Comparison of ENCODE assay signal across 15 mouse cellular contexts in genomic region chr8:124240932-124241331, GRCm38 (mm10). TPM values are rescaled to one million over a fixed set of nuclear protein-coding genes. Genes with fewer than 3 reads are reported as not detected.
DNase-seq lines count a peak whose midpoint lies in the region; ATAC-seq and TF ChIP-seq lines count a peak whose summit lies in the region.
"Had no signal": no experiment of that assay in that cellular context is flagged by ENCODE, and none has a peak within 500 bp of the region (broad histone marks: within the 10 kb centered on the region; RNA-seq: fewer than 3 reads in every experiment).

No protein-coding gene starts in this region.

- H3K36me3 ChIP-seq in forebrain, embryonic 15.5 days: peaks cover 8% of the 10 kb centered on the region
- 0 out of 2 replicates have a peak, but pooled peaks cover 3% of the 10 kb centered on the region for H3K36me3 ChIP-seq in forebrain, embryonic 14.5 days (ENCODE audit: control insufficient read depth, insufficient read depth, low read length)
- peaks cover 46% of the 10 kb centered on the region for H3K36me3 ChIP-seq in midbrain, embryonic 10.5 days
- H3K36me3 ChIP-seq in midbrain, embryonic 11.5 days (ENCODE audit: control insufficient read depth, insufficient read depth, low read length): no peaks in the 10 kb centered on the region
- H3K36me3 ChIP-seq in intestine, embryonic 16.5 days (ENCODE audit: control insufficient read depth, insufficient read depth, low read length): no peaks in the 10 kb centered on the region
- no peaks in the 10 kb centered on the region for H3K36me3 ChIP-seq in kidney, adult 2 months (ENCODE audit: control insufficient read depth, insufficient read depth, low read length)
- H3K36me3 ChIP-seq: G1E had no signal

- DNase-seq in forebrain, embryonic 14.5 days (ENCODE audit: low spot score): no peak
- DNase-seq in midbrain, embryonic 10.5 days (ENCODE audit: low spot score): no peak
- no peak for DNase-seq in midbrain, embryonic 11.5 days (ENCODE audit: low spot score, missing footprints)
- no peak for DNase-seq in ovary, adult 18-20 months (ENCODE audit: low spot score)
- DNase-seq in testis, postnatal 14 days (ENCODE audit: low spot score): no peak
- no peak for DNase-seq in kidney, adult 2 months
- DNase-seq: cerebellum, adult 11 months; heart, adult 11 months; heart, postnatal 4 days had no signal

- H3K4me2 ChIP-seq in forebrain, embryonic 15.5 days (replicated peaks): no peak overlapping the region
- H3K4me2 ChIP-seq in forebrain, embryonic 14.5 days (ENCODE audit: low read length): no peak overlapping the region
- H3K4me2 ChIP-seq in midbrain, embryonic 11.5 days: no peak overlapping the region
- no peak overlapping the region for H3K4me2 ChIP-seq in intestine, embryonic 16.5 days (ENCODE audit: low read depth, low read length)
- H3K4me2 ChIP-seq: liver, embryonic 11.5 days; neural tube, embryonic 12.5 days had no signal

- peaks cover 28% of the 10 kb centered on the region for H3K4me1 ChIP-seq in forebrain, embryonic 15.5 days
- peaks cover 15% of the 10 kb centered on the region; the same call in 1 of the 2 replicates for H3K4me1 ChIP-seq in forebrain, embryonic 14.5 days (ENCODE audit: control insufficient read depth, insufficient read depth, low read length)
- H3K4me1 ChIP-seq in midbrain, embryonic 10.5 days: peaks cover 18% of the 10 kb centered on the region
- H3K4me1 ChIP-seq in midbrain, embryonic 11.5 days (ENCODE audit: control insufficient read depth, insufficient read depth, low read length): peaks cover 2% of the 10 kb centered on the region
- H3K4me1 ChIP-seq in intestine, embryonic 16.5 days (ENCODE audit: control insufficient read depth, insufficient read depth, low read length): peaks cover 41% of the 10 kb centered on the region
- peaks cover 20% of the 10 kb centered on the region for H3K4me1 ChIP-seq in kidney, adult 2 months (ENCODE audit: control insufficient read depth, insufficient read depth, low read length)

- WGBS in forebrain, embryonic 15.5 days: 82% methylated on average over 8 of the region's 8 CpGs
- 82% methylated on average over 8 of the region's 8 CpGs for WGBS in forebrain, embryonic 14.5 days
- 92% methylated on average over 8 of the region's 8 CpGs for WGBS in midbrain, embryonic 10.5 days
- WGBS in midbrain, embryonic 11.5 days: 90% methylated on average over 8 of the region's 8 CpGs
- 35% methylated on average over 8 of the region's 8 CpGs for WGBS in intestine, embryonic 16.5 days
- WGBS in kidney, adult 2 months: 71% methylated on average over 8 of the region's 8 CpGs

- H3K4me3 ChIP-seq in forebrain, embryonic 15.5 days: no peak overlapping the region
- no peak overlapping the region for H3K4me3 ChIP-seq in forebrain, embryonic 14.5 days (ENCODE audit: low read depth, low read length)
- H3K4me3 ChIP-seq in midbrain, embryonic 10.5 days: no peak overlapping the region
- H3K4me3 ChIP-seq in midbrain, embryonic 11.5 days (ENCODE audit: low read depth, low read length): no peak overlapping the region
- H3K4me3 ChIP-seq in intestine, embryonic 16.5 days (ENCODE audit: low read length): no peak overlapping the region
- H3K4me3 ChIP-seq in kidney, adult 2 months (ENCODE audit: insufficient read depth, low read depth, low read length): no peak overlapping the region
- H3K4me3 ChIP-seq: megakaryocyte, embryonic 14.5 days; neural tube, embryonic 12.5 days had no signal

- H3K9ac ChIP-seq in forebrain, embryonic 15.5 days (replicated peaks): no peak overlapping the region
- H3K9ac ChIP-seq in forebrain, embryonic 14.5 days (ENCODE audit: low read length): no peak overlapping the region
- no peak overlapping the region for H3K9ac ChIP-seq in midbrain, embryonic 11.5 days (ENCODE audit: low read length)
- peak overlapping the region; percentile 7; the same call in 1 of the 2 replicates for H3K9ac ChIP-seq in intestine, embryonic 16.5 days (ENCODE audit: low read depth, low read length)
- H3K9ac ChIP-seq: neural tube, embryonic 12.5 days had no signal

- H3K27me3 ChIP-seq in forebrain, embryonic 15.5 days: no peaks in the 10 kb centered on the region
- no peaks in the 10 kb centered on the region for H3K27me3 ChIP-seq in forebrain, embryonic 14.5 days (replicated peaks; ENCODE audit: control insufficient read depth, insufficient read depth, low read length)
- H3K27me3 ChIP-seq in midbrain, embryonic 10.5 days (ENCODE audit: low read depth, poor library complexity, severe bottlenecking): no peaks in the 10 kb centered on the region
- H3K27me3 ChIP-seq in midbrain, embryonic 11.5 days (ENCODE audit: control insufficient read depth, insufficient read depth, low read length): no peaks in the 10 kb centered on the region
- no peaks in the 10 kb centered on the region for H3K27me3 ChIP-seq in intestine, embryonic 16.5 days (replicated peaks; ENCODE audit: control insufficient read depth, insufficient read depth, low read length)
- no peaks in the 10 kb centered on the region for H3K27me3 ChIP-seq in kidney, adult 2 months (replicated peaks; ENCODE audit: control insufficient read depth, insufficient read depth, low read length)
- H3K27me3 ChIP-seq: megakaryocyte, embryonic 14.5 days; neural tube, embryonic 12.5 days had no signal

- no peaks in the 10 kb centered on the region for H3K9me3 ChIP-seq in forebrain, embryonic 15.5 days
- no peaks in the 10 kb centered on the region for H3K9me3 ChIP-seq in forebrain, embryonic 14.5 days (replicated peaks; ENCODE audit: control insufficient read depth, low read length)
- peaks cover 6% of the 10 kb centered on the region for H3K9me3 ChIP-seq in midbrain, embryonic 10.5 days (replicated peaks)
- no peaks in the 10 kb centered on the region for H3K9me3 ChIP-seq in midbrain, embryonic 11.5 days (ENCODE audit: control insufficient read depth, low read length)
- H3K9me3 ChIP-seq in intestine, embryonic 16.5 days (ENCODE audit: control insufficient read depth, low read length): no peaks in the 10 kb centered on the region

- no peak for ATAC-seq in forebrain, embryonic 15.5 days (replicated peaks)
- ATAC-seq in forebrain, embryonic 14.5 days: no peak
- ATAC-seq in midbrain, embryonic 11.5 days (ENCODE audit: low FRiP score): no peak
- peak; percentile 41 for ATAC-seq in intestine, embryonic 16.5 days

- H3K27ac ChIP-seq in forebrain, embryonic 15.5 days (replicated peaks): 0 out of 2 replicates have a peak overlapping the region, but pooled peaks have one; percentile 20
- no peak overlapping the region for H3K27ac ChIP-seq in forebrain, embryonic 14.5 days (ENCODE audit: low read depth, low read length)
- H3K27ac ChIP-seq in midbrain, embryonic 10.5 days (replicated peaks): 0 out of 2 replicates have a peak overlapping the region, but pooled peaks have one; percentile 0
- no peak overlapping the region for H3K27ac ChIP-seq in midbrain, embryonic 11.5 days (ENCODE audit: low read depth, low read length)
- peak overlapping the region; percentile 47; the same call in 1 of the 2 replicates for H3K27ac ChIP-seq in intestine, embryonic 16.5 days (ENCODE audit: low read length)
- H3K27ac ChIP-seq in kidney, adult 2 months (ENCODE audit: insufficient read depth, low read depth, low read length): no peak overlapping the region
- H3K27ac ChIP-seq: neural tube, embryonic 12.5 days had no signal

- no peak for TF ChIP-seq CTCF in kidney, adult 2 months (conservative IDR thresholded peaks at IDR 0.05; ENCODE audit: insufficient read depth, insufficient read length, low read depth, low read length)

- TF ChIP-seq POLR2A in kidney, adult 2 months (IDR thresholded peaks at IDR 0.05; ENCODE audit: low read depth, low read length): no peak

RNA-seq across cellular contexts. Expression of gene Galnt2, which starts 9.7 kb away (rescaled TPM):
- 54.2 and 56.3 TPM in 2 replicates for polyA plus RNA-seq in forebrain, embryonic 15.5 days (2015; fragmentation: Nextera tagmentation; extraction: Ambion mirVana)
- 44.3 and 49.9 TPM in 2 replicates for polyA plus RNA-seq in forebrain, embryonic 14.5 days (2014; fragmentation: Nextera tagmentation; extraction: Ambion mirVana)
- 35.3 and 47.5 TPM in 2 replicates for polyA plus RNA-seq in midbrain, embryonic 10.5 days (2016; fragmentation: Nextera tagmentation; extraction: Ambion mirVana)
- polyA plus RNA-seq in midbrain, embryonic 11.5 days (2014; fragmentation: Nextera tagmentation; extraction: Ambion mirVana): 66.9 and 76.6 TPM in 2 replicates
- 35.1 and 35.9 TPM in 2 replicates for polyA plus RNA-seq in intestine, embryonic 16.5 days (2015; fragmentation: Nextera tagmentation; extraction: Ambion mirVana)
- polyA plus RNA-seq in kidney, adult 2 months (2012; rRNA removed): 17.0 and 22.5 TPM in 2 replicates
- polyA plus RNA-seq: G1E had no signal

Comparison
In these comparisons a context has a peak if more than half of its experiments do, and no peak if none do; other contexts are left out.
1. H3K27ac ChIP-seq: peak in forebrain, embryonic 15.5 days (single experiment), midbrain, embryonic 10.5 days (single experiment) and intestine, embryonic 16.5 days (single experiment); none in forebrain, embryonic 14.5 days (single experiment), midbrain, embryonic 11.5 days (single experiment) and kidney, adult 2 months (single experiment).